Mouse (Mus musculus): ENCODE data around the gene Ptpn7. TPM values are rescaled to one million over a fixed set of nuclear protein-coding genes. Genes with fewer than 3 reads are reported as not detected.

The Ptpn7 gene
- polyA plus RNA-seq, 2 experiments, result 9.4 to 12.4 TPM

DNA sequence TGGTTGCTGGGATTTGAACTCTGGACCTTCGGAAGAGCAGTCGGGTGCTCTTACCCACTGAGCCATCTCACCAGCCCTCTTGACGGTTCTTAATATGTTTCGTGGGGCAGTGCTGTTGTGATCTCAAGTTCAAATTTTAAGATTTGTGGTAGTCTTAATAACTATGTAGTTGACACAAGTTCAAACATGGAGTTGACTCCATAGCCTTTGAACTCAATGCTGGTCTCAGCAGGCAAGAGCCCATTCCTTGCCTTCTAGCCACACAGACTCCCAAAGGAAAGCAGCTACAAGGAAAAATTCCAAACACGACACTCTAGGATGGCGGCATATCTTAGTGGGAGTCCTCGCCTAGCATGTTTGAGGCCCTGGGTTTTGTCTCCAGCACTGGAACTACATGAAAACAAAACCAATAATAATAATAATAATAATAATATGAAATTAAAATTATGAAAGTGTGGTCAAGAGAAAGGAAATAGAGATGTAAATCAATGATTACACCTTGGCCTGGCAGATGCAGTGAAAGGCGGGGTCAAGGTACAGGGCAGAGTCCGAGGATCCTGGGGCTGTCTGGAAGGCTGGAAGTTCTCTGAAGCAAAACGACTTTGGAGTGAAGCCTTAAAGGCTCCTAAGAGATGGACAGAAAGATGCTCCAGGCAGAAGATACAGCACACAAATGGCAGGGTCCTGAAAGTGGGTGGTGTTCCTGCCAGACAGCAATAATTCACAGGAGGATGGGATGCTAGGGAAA, 36.1 kb downstream of the Ptpn7 start:
- H3K4me3 ChIP-seq (ENCODE audit: insufficient read depth in 1 of 2, low read depth in 2 of 2, low read length in 2 of 2), result no peak overlapping the region
- H3K27ac ChIP-seq, result no peak overlapping the region
- 71% methylated on average over 10 of the region's 10 CpGs for WGBS (ENCODE audit: insufficient replicate concordance)
- H3K27me3 ChIP-seq (ENCODE audit: control insufficient read depth, insufficient read depth, low read length), result no peaks in the 10 kb centered on the region; the same call in 1 of the 2 replicates
- 0 out of 4 replicates have a peak, but pooled peaks cover 0 to 2% of the 10 kb centered on the region in 2 experiments for H3K4me1 ChIP-seq (replicated peaks; ENCODE audit: control insufficient read depth in 2 of 2, insufficient read depth in 2 of 2, low read length in 1 of 2)
- ATAC-seq (ENCODE audit: insufficient read depth) (no peak), DNase-seq (ENCODE audit: low read depth in 3 of 3, low spot score in 3 of 3) (no peak)
- H3K36me3 ChIP-seq (replicated peaks; ENCODE audit: control insufficient read depth, insufficient read depth, low read depth), result no peaks in the 10 kb centered on the region
- H3K4me2 ChIP-seq (ENCODE audit: low read depth), result no peak overlapping the region
- TF ChIP-seq EP300 (IDR thresholded peaks at IDR 0.05; ENCODE audit: low read depth) (no peak), CTCF (IDR thresholded peaks at IDR 0.05; ENCODE audit: low read depth) (no peak)
- H3K9me3 ChIP-seq (ENCODE audit: control insufficient read depth, low read length), result no peaks in the 10 kb centered on the region
- H3K9ac ChIP-seq (replicated peaks), result no peak overlapping the region

DNA sequence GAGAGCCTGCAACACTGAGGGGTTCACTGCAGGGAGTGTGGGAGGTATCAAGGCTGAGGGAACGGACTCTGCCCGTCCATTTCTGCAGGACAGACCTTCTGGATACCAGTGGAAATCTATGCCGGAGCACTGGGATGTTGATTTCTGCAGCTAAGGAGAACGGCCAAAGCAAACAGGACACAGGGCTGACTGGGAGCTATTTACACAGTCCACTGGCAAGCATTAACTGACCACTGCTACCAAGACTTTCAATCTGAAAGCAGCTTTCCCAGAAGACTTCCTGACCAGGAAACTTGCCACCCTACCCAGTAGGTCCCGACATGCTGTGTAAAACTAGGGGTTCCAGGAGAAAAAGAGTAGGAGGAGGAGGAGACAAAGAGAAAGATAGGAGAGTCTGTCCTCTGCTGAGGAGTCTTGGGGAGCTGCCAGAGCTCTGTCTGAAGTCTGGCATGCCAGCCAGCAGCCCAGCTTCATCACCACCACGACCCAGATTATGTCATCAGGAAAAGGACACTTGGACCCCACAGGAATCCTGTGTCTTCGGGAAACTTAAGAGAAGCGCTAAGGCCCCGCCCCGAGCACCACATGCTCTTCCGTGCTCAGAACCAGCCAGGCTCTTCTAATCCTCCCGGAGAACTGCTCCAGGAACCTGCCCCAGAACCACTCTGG, 37.2 kb downstream of the Ptpn7 start:
- Histone ChIP-seq H3K4me3 (ENCODE audit: insufficient read depth in 1 of 2, low read depth in 2 of 2, low read length in 2 of 2) (no peak overlapping the region), H3K36me3 (replicated peaks; ENCODE audit: control insufficient read depth, insufficient read depth, low read depth) (no peaks in the 10 kb centered on the region), H3K27ac (no peak overlapping the region), H3K9me3 (ENCODE audit: control insufficient read depth, low read length) (no peaks in the 10 kb centered on the region), H3K9ac (replicated peaks) (no peak overlapping the region), H3K4me2 (ENCODE audit: low read depth) (no peak overlapping the region), H3K27me3 (ENCODE audit: control insufficient read depth, insufficient read depth, low read length) (no peaks in the 10 kb centered on the region; the same call in 1 of the 2 replicates), H3K4me1 (replicated peaks; ENCODE audit: control insufficient read depth in 2 of 2, insufficient read depth in 2 of 2, low read length in 1 of 2) (0 out of 4 replicates have a peak, but pooled peaks cover 0 to 2% of the 10 kb centered on the region in 2 experiments)
- DNase-seq (ENCODE audit: low read depth in 3 of 3, low spot score in 3 of 3) (no peak), ATAC-seq (ENCODE audit: insufficient read depth) (no peak)
- WGBS (ENCODE audit: insufficient replicate concordance), result 35% methylated on average over 12 of the region's 12 CpGs
- TF ChIP-seq EP300 (IDR thresholded peaks at IDR 0.05; ENCODE audit: low read depth) (no peak), CTCF (IDR thresholded peaks at IDR 0.05; ENCODE audit: low read depth) (no peak)

DNA sequence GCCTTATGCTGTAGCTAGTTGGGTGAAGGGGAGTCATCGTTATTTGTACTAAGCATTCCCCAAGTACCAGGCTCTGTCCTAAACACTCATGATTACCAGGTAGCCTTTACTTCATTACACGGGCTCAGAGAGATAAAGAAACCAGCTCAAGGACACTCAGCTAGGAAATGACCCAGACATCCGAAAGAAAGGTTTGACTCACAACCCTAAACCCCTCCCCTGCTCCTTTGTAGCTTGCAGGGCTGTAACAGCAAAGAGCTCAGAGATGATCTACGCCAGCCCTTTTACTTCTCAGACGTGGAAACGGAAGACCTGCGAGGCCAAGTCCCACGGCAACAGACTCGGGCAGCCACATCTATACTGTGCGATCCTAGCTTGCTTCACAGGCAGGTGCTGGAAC, 37.8 kb downstream of the Ptpn7 start:
- WGBS (ENCODE audit: insufficient replicate concordance), result 51% methylated on average over 10 of the region's 10 CpGs
- no peak for DNase-seq (ENCODE audit: low read depth in 3 of 3, low spot score in 3 of 3)
- H3K9me3 ChIP-seq (ENCODE audit: control insufficient read depth, low read length), result no peaks in the 10 kb centered on the region

DNA sequence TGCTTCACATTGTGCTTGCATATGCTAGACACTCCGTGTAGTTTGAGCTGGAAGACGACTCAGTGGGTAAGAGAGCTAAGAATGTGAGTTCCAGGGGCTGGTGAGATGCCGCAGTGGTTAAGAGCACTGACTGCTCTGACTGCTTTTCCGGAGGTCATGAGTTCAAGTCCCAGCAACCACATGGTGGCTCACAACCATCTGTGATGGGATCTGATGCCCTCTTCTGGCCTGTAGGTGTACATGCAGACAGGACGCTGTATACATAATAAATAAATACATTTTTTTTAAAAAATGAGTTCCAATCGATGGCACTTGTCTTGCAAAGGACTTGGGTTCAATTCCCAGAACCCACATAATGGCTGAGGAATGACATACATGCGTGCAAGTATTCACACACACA, 38.7 kb downstream of the Ptpn7 start:
- no peak for ATAC-seq (ENCODE audit: insufficient read depth)
- no peaks in the 10 kb centered on the region; the same call in 1 of the 2 replicates for H3K27me3 ChIP-seq (ENCODE audit: control insufficient read depth, insufficient read depth, low read length)
- no peaks in the 10 kb centered on the region for H3K36me3 ChIP-seq (replicated peaks; ENCODE audit: control insufficient read depth, insufficient read depth, low read depth)
- DNase-seq (ENCODE audit: low read depth in 3 of 3, low spot score in 3 of 3), result no peak
- no peak overlapping the region for H3K27ac ChIP-seq
- no peak overlapping the region for H3K4me3 ChIP-seq (ENCODE audit: insufficient read depth in 1 of 2, low read depth in 2 of 2, low read length in 2 of 2)
- H3K4me2 ChIP-seq (ENCODE audit: low read depth), result no peak overlapping the region
- WGBS (ENCODE audit: insufficient replicate concordance), result 62% methylated on average over 7 of the region's 7 CpGs
- H3K9me3 ChIP-seq (ENCODE audit: control insufficient read depth, low read length), result no peaks in the 10 kb centered on the region
- H3K9ac ChIP-seq (replicated peaks), result no peak overlapping the region
- H3K4me1 ChIP-seq (replicated peaks; ENCODE audit: control insufficient read depth in 2 of 2, insufficient read depth in 2 of 2, low read length in 1 of 2), result 0 out of 4 replicates have a peak, but pooled peaks cover 0 to 2% of the 10 kb centered on the region in 2 experiments
- no peak for TF ChIP-seq EP300 (IDR thresholded peaks at IDR 0.05; ENCODE audit: low read depth)
- peak; percentile 53 for TF ChIP-seq CTCF (IDR thresholded peaks at IDR 0.05; ENCODE audit: low read depth)

More for the DNA sequence above, 37.8 kb downstream of the Ptpn7 start:
- H3K4me1 ChIP-seq (replicated peaks; ENCODE audit: control insufficient read depth in 2 of 2, insufficient read depth in 2 of 2, low read length in 1 of 2), result 0 out of 4 replicates have a peak, but pooled peaks cover 0 to 2% of the 10 kb centered on the region in 2 experiments
- no peak overlapping the region for H3K4me3 ChIP-seq (ENCODE audit: insufficient read depth in 1 of 2, low read depth in 2 of 2, low read length in 2 of 2)
- H3K9ac ChIP-seq (replicated peaks), result no peak overlapping the region
- H3K27me3 ChIP-seq (ENCODE audit: control insufficient read depth, insufficient read depth, low read length), result no peaks in the 10 kb centered on the region; the same call in 1 of the 2 replicates
- H3K36me3 ChIP-seq (replicated peaks; ENCODE audit: control insufficient read depth, insufficient read depth, low read depth), result no peaks in the 10 kb centered on the region
- no peak overlapping the region for H3K27ac ChIP-seq
- ATAC-seq (ENCODE audit: insufficient read depth), result no peak
- TF ChIP-seq CTCF (IDR thresholded peaks at IDR 0.05; ENCODE audit: low read depth) (no peak), EP300 (IDR thresholded peaks at IDR 0.05; ENCODE audit: low read depth) (no peak)
- no peak overlapping the region for H3K4me2 ChIP-seq (ENCODE audit: low read depth)

DNA sequence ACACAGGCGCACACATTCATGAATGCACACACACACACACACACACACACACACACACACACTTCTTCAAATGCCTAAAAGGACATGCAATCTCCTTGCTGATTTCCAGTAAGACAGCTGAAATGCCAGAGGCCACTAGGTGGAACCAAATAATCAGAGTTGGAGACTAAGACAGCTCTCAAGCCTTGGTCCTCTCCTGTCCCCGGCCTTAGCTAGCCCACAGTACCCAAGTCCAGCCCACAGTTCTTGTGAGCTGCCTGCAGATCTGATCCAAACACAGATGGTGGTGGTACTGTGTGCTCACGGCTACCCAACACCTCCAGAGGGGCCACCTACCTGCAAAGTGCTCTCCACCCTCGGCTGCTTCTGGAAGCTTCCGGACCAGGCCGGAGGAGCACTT, 39.5 kb downstream of the Ptpn7 start:
- Histone ChIP-seq H3K9ac (replicated peaks) (no peak overlapping the region), H3K4me1 (replicated peaks; ENCODE audit: control insufficient read depth in 2 of 2, insufficient read depth in 2 of 2, low read length in 1 of 2) (0 out of 4 replicates have a peak, but pooled peaks cover 0 to 2% of the 10 kb centered on the region in 2 experiments), H3K4me2 (ENCODE audit: low read depth) (no peak overlapping the region), H3K36me3 (replicated peaks; ENCODE audit: control insufficient read depth, insufficient read depth, low read depth) (no peaks in the 10 kb centered on the region), H3K27ac (no peak overlapping the region), H3K9me3 (ENCODE audit: control insufficient read depth, low read length) (no peaks in the 10 kb centered on the region), H3K4me3 (ENCODE audit: insufficient read depth in 1 of 2, low read depth in 2 of 2, low read length in 2 of 2) (no peak overlapping the region), H3K27me3 (ENCODE audit: control insufficient read depth, insufficient read depth, low read length) (no peaks in the 10 kb centered on the region; the same call in 1 of the 2 replicates)
- 59% methylated on average over 6 of the region's 6 CpGs for WGBS (ENCODE audit: insufficient replicate concordance)
- DNase-seq (ENCODE audit: low read depth in 3 of 3, low spot score in 3 of 3), result peak; percentile 27 to 41 (median 38)
- peak; percentile 68 for TF ChIP-seq CTCF (IDR thresholded peaks at IDR 0.05; ENCODE audit: low read depth)
- no peak for TF ChIP-seq EP300 (IDR thresholded peaks at IDR 0.05; ENCODE audit: low read depth)
- ATAC-seq (ENCODE audit: insufficient read depth), result no peak
